Mouse (Mus musculus) embryonic facial prominence, embryonic 11.5 days (tissue): ENCODE measurements around the gene Mrps5. TPM values are rescaled to one million over a fixed set of nuclear protein-coding genes. Genes with fewer than 3 reads are reported as not detected.

Experiments used
- ATAC-seq: fragments of 200-750 bp; cut with Nextera tagmentation; replicated peaks from 2 replicates; pipeline ENCODE4 v1.8.0; 2017; ENCODE audit warnings: low read depth; ENCODE audit not compliant: insufficient number of reproducible peaks, low FRiP score, low TSS enrichment
- DNase-seq: peaks from one replicate; pipeline ENCODE4 v3.0.0-alpha.2; 2015; ENCODE audit warnings: low spot score
- H3K27ac ChIP-seq: fragments of 300-500 bp; sonication (generic); replicated peaks from 2 replicates; pipeline ENCODE4 v1.5.1; 2014; ENCODE audit warnings: mild to moderate bottlenecking, low read depth, low read length, control low read depth
- H3K27me3 ChIP-seq: fragments of 300-500 bp; sonication (generic); 2 replicates; pipeline ENCODE4 v1.6.1; 2014; ENCODE audit warnings: mild to moderate bottlenecking, low read length, moderate library complexity, mixed read lengths; ENCODE audit not compliant: control insufficient read depth, insufficient read depth
- H3K36me3 ChIP-seq: fragments of 300-500 bp; sonication (generic); replicated peaks from 2 replicates; pipeline ENCODE4 v1.6.1; 2014; ENCODE audit warnings: low read depth, mild to moderate bottlenecking, low read length, moderate library complexity, mixed read lengths; ENCODE audit not compliant: control insufficient read depth, insufficient read depth
- H3K4me1 ChIP-seq: fragments of 300-500 bp; sonication (generic); 2 replicates; pipeline ENCODE4 v1.6.1; 2014; ENCODE audit warnings: low read length, mixed read lengths; ENCODE audit not compliant: control insufficient read depth, insufficient read depth
- H3K4me2 ChIP-seq: fragments of 300-500 bp; sonication (generic); 2 replicates; pipeline ENCODE4 v1.6.1; 2014; ENCODE audit warnings: low read depth, mild to moderate bottlenecking, control low read depth, low read length, moderate library complexity
- H3K4me3 ChIP-seq: fragments of 300-500 bp; sonication (generic); 2 replicates; pipeline ENCODE4 v1.5.1; 2014; ENCODE audit warnings: low read depth, low read length, control low read depth
- H3K9ac ChIP-seq: fragments of 300-500 bp; sonication (generic); replicated peaks from 2 replicates; pipeline ENCODE4 v1.6.1; 2014; ENCODE audit warnings: mild to moderate bottlenecking, control low read depth, low read length
- H3K9me3 ChIP-seq: fragments of 300-500 bp; sonication (generic); replicated peaks from 2 replicates; pipeline ENCODE4 v1.6.1; 2016; ENCODE audit warnings: mild to moderate bottlenecking, low read length, inconsistent platforms, mixed read lengths; ENCODE audit not compliant: control insufficient read depth
- WGBS: fragments of 180-500 bp; shearing (Covaris S2); extraction: QIAGEN DNeasy Blood & Tissue Kit; methylation state at CpG from one replicate; pipeline ENCODE4 v1.1.7; 2014; 5-methylcytosine and 5-hydroxymethylcytosine counted together
- polyA plus RNA-seq: library from polyadenylated mRNA; unstranded; fragments of >200 nt; fragmentation: Nextera tagmentation; extraction: Ambion mirVana; gene quantifications from 2 replicates; pipeline ENCODE4 v1.2.1, GENCODE M21; 2014

Gene Mrps5
- polyA plus RNA-seq, 1 experiment from 2014 or later: 152 TPM

DNA sequence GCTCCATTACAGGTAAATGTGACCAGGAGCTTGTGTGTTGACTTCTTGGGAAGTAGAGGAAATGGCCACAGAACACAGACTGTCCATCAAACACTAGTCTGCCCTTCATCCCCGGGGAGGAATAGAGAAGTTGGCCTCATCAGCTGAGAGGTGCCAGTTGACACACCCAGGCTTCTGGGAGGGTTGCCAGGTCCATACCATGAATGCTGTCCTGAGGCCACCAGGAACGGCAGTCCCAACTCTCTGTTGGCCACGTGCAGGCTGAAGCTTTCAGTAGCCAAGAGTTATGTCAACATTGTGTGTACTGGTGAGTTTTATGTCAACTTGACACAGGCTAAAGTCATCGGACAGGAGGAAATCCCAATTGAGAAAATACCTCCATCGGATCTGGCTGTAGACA is 59.9 kb downstream of the Mrps5 start:
- no peak overlapping the region for H3K4me2 ChIP-seq
- WGBS: 79% methylated on average over 5 of the region's 5 CpGs
- no peaks in the 10 kb centered on the region for H3K4me1 ChIP-seq
- H3K9me3 ChIP-seq: no peaks in the 10 kb centered on the region
- no peaks in the 10 kb centered on the region for H3K36me3 ChIP-seq
- H3K27me3 ChIP-seq: no peaks in the 10 kb centered on the region
- H3K4me3 ChIP-seq: no peak overlapping the region
- DNase-seq: no peak
- no peak for ATAC-seq
- no peak overlapping the region for H3K27ac ChIP-seq
- H3K9ac ChIP-seq: no peak overlapping the region

- no peak overlapping the region for H3K27ac ChIP-seq
- ATAC-seq (no peak), DNase-seq (no peak)
- H3K4me3 ChIP-seq: no peak overlapping the region
- H3K4me1 ChIP-seq: no peaks in the 10 kb centered on the region
- no peaks in the 10 kb centered on the region for H3K36me3 ChIP-seq
- H3K4me2 ChIP-seq: no peak overlapping the region
- no peak overlapping the region for H3K9ac ChIP-seq
- no peaks in the 10 kb centered on the region for H3K9me3 ChIP-seq
- 95% methylated on average over 6 of the region's 6 CpGs for WGBS
- H3K27me3 ChIP-seq: peaks cover 2% of the 10 kb centered on the region; the same call in 1 of the 2 replicates
Observed at GRCm38 (mm10) chr2:127648145-127648544, 61.1 kb downstream of the Mrps5 start.

DNA sequence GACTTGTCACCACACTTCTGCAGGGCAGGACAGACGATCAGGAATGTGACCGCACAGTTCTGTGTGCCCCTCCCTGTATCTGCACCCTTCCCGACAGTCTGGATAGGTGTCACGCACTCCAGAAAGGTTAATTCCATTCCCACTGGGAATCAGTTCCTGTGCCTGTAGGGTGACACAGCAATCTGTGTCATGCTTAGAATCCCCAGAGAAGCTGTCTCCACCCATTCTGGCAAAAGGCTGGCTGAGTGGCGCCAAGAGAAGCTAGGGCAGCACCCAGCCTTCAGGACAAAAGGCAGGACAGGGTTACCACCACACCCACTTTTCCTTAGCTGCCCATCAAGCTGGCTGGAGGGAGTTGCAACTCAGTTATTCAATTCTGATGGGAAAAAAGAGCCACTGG is 62.9 kb downstream of the Mrps5 start:
- ATAC-seq (no peak), DNase-seq (no peak)
- H3K4me1 ChIP-seq: no peaks in the 10 kb centered on the region
- no peaks in the 10 kb centered on the region for H3K36me3 ChIP-seq
- H3K9ac ChIP-seq: no peak overlapping the region
- H3K27ac ChIP-seq: no peak overlapping the region
- 71% methylated on average over 5 of the region's 5 CpGs for WGBS
- peaks cover 14% of the 10 kb centered on the region for H3K27me3 ChIP-seq
- no peak overlapping the region for H3K4me2 ChIP-seq
- no peaks in the 10 kb centered on the region for H3K9me3 ChIP-seq
- H3K4me3 ChIP-seq: no peak overlapping the region

DNA sequence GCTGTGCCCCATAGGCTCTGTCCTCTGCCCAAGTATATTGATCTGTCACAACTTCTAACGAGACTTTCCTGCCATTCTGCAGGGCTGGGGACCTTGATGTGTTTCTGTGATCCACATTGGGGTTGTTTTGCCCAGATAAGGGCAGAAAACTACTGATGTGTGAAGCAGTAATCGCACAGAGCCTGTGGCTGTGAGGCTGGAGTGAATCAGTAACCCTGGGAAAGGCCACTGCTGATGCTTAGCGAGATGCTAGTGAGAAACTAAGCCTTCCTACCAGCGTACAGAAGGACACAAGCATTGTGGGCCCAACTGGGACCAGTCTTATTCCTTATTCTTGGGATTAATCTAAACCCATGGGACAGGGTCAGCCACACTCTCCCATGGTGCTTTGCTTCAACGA is 64.6 kb downstream of the Mrps5 start:
- WGBS: 77% methylated on average over 5 of the region's 5 CpGs
- Histone ChIP-seq H3K27ac (no peak overlapping the region), H3K27me3 (peaks cover 30% of the 10 kb centered on the region), H3K36me3 (no peaks in the 10 kb centered on the region), H3K9ac (no peak overlapping the region), H3K4me1 (peaks cover 7% of the 10 kb centered on the region), H3K4me3 (no peak overlapping the region), H3K9me3 (no peaks in the 10 kb centered on the region), H3K4me2 (no peak overlapping the region)
- ATAC-seq (no peak), DNase-seq (no peak)

DNA sequence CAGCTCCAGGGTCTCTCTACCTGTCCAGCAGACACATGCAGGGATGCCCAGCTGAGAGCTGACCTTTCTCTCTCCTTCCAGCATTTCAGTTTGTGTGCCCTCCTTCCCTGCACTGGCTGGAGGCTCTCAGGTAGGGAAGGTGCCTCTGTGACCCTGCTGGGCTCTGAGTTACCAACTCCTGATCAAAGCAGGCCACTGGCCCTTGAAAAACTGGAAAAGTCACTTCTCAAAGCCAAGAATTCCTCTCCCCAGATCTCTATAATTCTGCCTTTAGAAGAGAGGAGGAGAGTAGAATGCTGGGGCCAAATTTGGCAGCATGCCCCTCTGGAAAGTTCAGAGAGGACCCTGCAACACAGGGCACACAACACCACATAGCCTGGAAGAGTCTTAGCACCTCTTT is 65.3 kb downstream of the Mrps5 start:
- ATAC-seq (no peak), DNase-seq (no peak)
- H3K9me3 ChIP-seq: no peaks in the 10 kb centered on the region
- H3K27me3 ChIP-seq: peaks cover 37% of the 10 kb centered on the region
- H3K4me1 ChIP-seq: peaks cover 7% of the 10 kb centered on the region
- H3K4me3 ChIP-seq: no peak overlapping the region
- no peak overlapping the region for H3K4me2 ChIP-seq
- no peak overlapping the region for H3K27ac ChIP-seq
- H3K9ac ChIP-seq: no peak overlapping the region
- H3K36me3 ChIP-seq: no peaks in the 10 kb centered on the region

DNA sequence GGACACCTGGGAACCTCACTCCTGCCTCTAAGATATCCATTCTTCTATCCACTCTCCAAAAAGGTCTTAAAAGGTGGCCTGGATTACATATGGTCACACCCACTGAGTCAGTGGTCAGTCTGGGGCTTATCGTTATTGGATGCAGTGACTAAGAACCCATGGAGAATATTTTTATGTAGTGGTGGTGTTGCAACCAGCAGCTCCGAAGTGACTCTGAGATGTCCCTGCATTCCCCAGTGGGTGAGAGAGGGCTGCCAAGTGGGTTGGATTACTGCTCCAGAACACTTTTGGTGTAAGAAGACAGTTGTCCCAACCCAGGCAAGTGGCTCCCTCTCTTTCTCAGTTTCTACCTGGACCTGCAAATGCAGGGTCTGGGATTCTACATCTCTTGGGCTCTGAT is 65.8 kb downstream of the Mrps5 start:
- H3K36me3 ChIP-seq: no peaks in the 10 kb centered on the region

DNA sequence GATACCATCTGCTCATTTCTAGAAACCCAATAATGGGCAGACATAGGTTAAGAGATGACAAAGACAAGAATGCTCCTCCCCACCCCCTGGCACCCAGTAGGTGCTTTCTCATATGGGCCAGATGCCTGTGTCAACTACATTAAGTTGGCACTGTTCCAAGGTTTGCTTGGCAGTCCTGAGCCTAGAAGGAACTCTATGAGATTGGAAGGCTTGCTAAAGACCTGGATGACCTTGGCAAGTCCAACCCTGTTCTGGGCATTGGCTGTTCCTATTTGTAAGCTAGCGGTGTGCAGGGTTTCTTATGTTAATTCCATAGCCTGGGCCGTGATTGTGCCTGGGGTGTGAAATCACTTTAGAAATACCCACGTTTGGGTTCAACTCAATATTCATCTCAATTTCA is 67.8 kb downstream of the Mrps5 start:
- no peak for ATAC-seq

More for the DNA sequence above, 65.8 kb downstream of the Mrps5 start:
- no peak overlapping the region for H3K4me3 ChIP-seq
- peaks cover 41% of the 10 kb centered on the region for H3K27me3 ChIP-seq
- H3K4me2 ChIP-seq: no peak overlapping the region
- no peaks in the 10 kb centered on the region for H3K9me3 ChIP-seq
- WGBS: 84% methylated on average over 2 of the region's 2 CpGs
- DNase-seq (no peak), ATAC-seq (no peak)
- H3K9ac ChIP-seq: no peak overlapping the region
- no peak overlapping the region for H3K27ac ChIP-seq
- H3K4me1 ChIP-seq: peaks cover 7% of the 10 kb centered on the region

GRCm38 (mm10) chr2:127655419-127655818 is 68.4 kb downstream of the Mrps5 start:
- Histone ChIP-seq H3K4me1 (peaks cover 7% of the 10 kb centered on the region), H3K9me3 (no peaks in the 10 kb centered on the region), H3K27me3 (peaks cover 41% of the 10 kb centered on the region), H3K4me3 (no peak overlapping the region), H3K27ac (no peak overlapping the region), H3K36me3 (no peaks in the 10 kb centered on the region), H3K9ac (no peak overlapping the region), H3K4me2 (no peak overlapping the region)
- DNase-seq (no peak), ATAC-seq (no peak)
- 8% methylated on average over 9 of the region's 9 CpGs for whole genome bisulfite sequencing

More for the DNA sequence above, 67.8 kb downstream of the Mrps5 start:
- H3K9me3 ChIP-seq: no peaks in the 10 kb centered on the region
- no peak overlapping the region for H3K9ac ChIP-seq
- DNase-seq: no peak
- H3K4me2 ChIP-seq: no peak overlapping the region
- H3K4me1 ChIP-seq: peaks cover 7% of the 10 kb centered on the region
- WGBS: 68% methylated on average over 3 of the region's 3 CpGs
- H3K36me3 ChIP-seq: no peaks in the 10 kb centered on the region
- no peak overlapping the region for H3K27ac ChIP-seq
- H3K27me3 ChIP-seq: peaks cover 41% of the 10 kb centered on the region
- no peak overlapping the region for H3K4me3 ChIP-seq
